10 mouse cellular contexts compared by ENCODE assay signal in the genomic region with DNA sequence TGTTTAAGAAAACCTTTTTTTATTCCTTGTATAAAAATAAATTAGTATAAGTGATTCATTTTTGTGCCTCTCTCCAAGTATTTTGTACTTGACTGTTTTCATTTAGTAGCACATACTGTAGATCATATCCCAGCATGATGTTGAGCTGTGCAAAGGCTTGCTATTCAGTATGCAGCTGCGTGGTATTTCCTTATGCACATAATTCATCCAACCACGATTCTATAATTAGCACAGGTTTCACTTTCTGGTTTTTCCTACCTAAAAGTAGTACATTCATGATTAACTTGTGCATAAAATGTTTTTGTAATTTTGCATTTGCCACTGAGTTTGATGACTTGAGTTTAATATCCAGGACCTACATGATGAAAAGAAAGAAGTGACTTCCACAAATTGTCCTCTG.
"Had no signal": no experiment of that assay in that cellular context is flagged by ENCODE, and none has a peak within 500 bp of the region (broad histone marks: within the 10 kb centered on the region; RNA-seq: fewer than 3 reads in every experiment).

No protein-coding gene starts in this region.

- DNase-seq: kidney, adult 18-20 months; kidney, adult 9 months; kidney, postnatal 36 days; layer of hippocampus, postnatal 36 days; left cerebral cortex, postnatal 4 days; liver, postnatal 0 days; lung, embryonic 14.5 days; retina, postnatal 1 day; right cerebral cortex, postnatal 4 days; thymus, postnatal 25 days had no signal
